Mouse (Mus musculus) heart, embryonic 12.5 days (tissue): ENCODE results near the gene Apobr. TPM values are rescaled to one million over a fixed set of nuclear protein-coding genes. Genes with fewer than 3 reads are reported as not detected.

Experiments used
- ATAC-seq: fragments of 200-750 bp; cut with Nextera tagmentation; 2 replicates; pipeline ENCODE4 v1.8.0; 2017; ENCODE audit warnings: moderate TSS enrichment, moderate library complexity; ENCODE audit not compliant: insufficient number of reproducible peaks, low FRiP score
- H3K27ac ChIP-seq: fragments of 300-500 bp; sonication (generic); 2 replicates; pipeline ENCODE4 v1.5.1; 2016; ENCODE audit warnings: mild to moderate bottlenecking, moderate library complexity; ENCODE audit not compliant: poor library complexity, severe bottlenecking
- H3K27me3 ChIP-seq: fragments of 300-500 bp; sonication (generic); replicated peaks from 2 replicates; pipeline ENCODE4 v1.6.1; 2016; ENCODE audit warnings: mild to moderate bottlenecking, moderate library complexity
- H3K36me3 ChIP-seq: fragments of 300-500 bp; sonication (generic); 2 replicates; pipeline ENCODE4 v1.6.1; 2016; ENCODE audit warnings: mild to moderate bottlenecking, moderate library complexity
- H3K4me1 ChIP-seq: fragments of 300-500 bp; sonication (generic); replicated peaks from 2 replicates; pipeline ENCODE4 v1.6.1; 2016; ENCODE audit warnings: mild to moderate bottlenecking
- H3K4me2 ChIP-seq: fragments of 300-500 bp; sonication (generic); 2 replicates; pipeline ENCODE4 v1.6.1; 2016; ENCODE audit warnings: mild to moderate bottlenecking, moderate library complexity
- H3K4me3 ChIP-seq: fragments of 300-500 bp; sonication (generic); 2 replicates; pipeline ENCODE4 v1.5.1; 2016; ENCODE audit warnings: mild to moderate bottlenecking
- H3K9ac ChIP-seq: fragments of 300-500 bp; sonication (generic); 2 replicates; pipeline ENCODE4 v1.6.1; 2016; ENCODE audit warnings: mild to moderate bottlenecking, moderate library complexity
- H3K9me3 ChIP-seq: fragments of 300-500 bp; sonication (generic); replicated peaks from 2 replicates; pipeline ENCODE4 v1.6.1; 2016; ENCODE audit warnings: mild to moderate bottlenecking, moderate library complexity
- WGBS: fragments of 180-500 bp; shearing (Covaris S2); methylation state at CpG from one replicate; pipeline ENCODE4 v1.1.7; 2016; 5-methylcytosine and 5-hydroxymethylcytosine counted together
- polyA plus RNA-seq: library from polyadenylated mRNA; unstranded; fragments of >200 nt; fragmentation: Nextera tagmentation; extraction: Ambion mirVana; gene quantifications from 2 replicates; pipeline ENCODE4 v1.2.1, GENCODE M21; 2016

Apobr gene
- polyA plus RNA-seq, 1 experiment from 2014 or later = 0.27 TPM

- Histone ChIP-seq H3K36me3 (peaks cover 31% of the 10 kb centered on the region), H3K4me2 (no peak overlapping the region), H3K27ac (no peak overlapping the region), H3K9ac (no peak overlapping the region), H3K4me1 (peaks cover 5% of the 10 kb centered on the region; the same call in 1 of the 2 replicates), H3K27me3 (no peaks in the 10 kb centered on the region), H3K9me3 (no peaks in the 10 kb centered on the region), H3K4me3 (no peak overlapping the region)
- no peak for ATAC-seq
- 50% methylated on average over 8 of the region's 8 CpGs for WGBS
These were observed 5.6 kb upstream of the Apobr start for GRCm38 (mm10) chr7:126579172-126579571.

- Histone ChIP-seq H3K4me3 (no peak overlapping the region), H3K36me3 (peaks cover 16% of the 10 kb centered on the region), H3K4me2 (no peak overlapping the region), H3K4me1 (peaks cover 5% of the 10 kb centered on the region; the same call in 1 of the 2 replicates), H3K9ac (no peak overlapping the region), H3K9me3 (no peaks in the 10 kb centered on the region), H3K27me3 (peaks cover 17% of the 10 kb centered on the region), H3K27ac (no peak overlapping the region)
- whole genome bisulfite sequencing = 67% methylated on average over 6 of the region's 6 CpGs
- ATAC-seq = no peak
These were observed 3.1 kb upstream of the Apobr start for GRCm38 (mm10) chr7:126581661-126582060.

GRCm38 (mm10) chr7:126582759-126583158 is 2.0 kb upstream of the Apobr start:
- Histone ChIP-seq H3K9ac (peak overlapping the region; percentile 68), H3K9me3 (no peaks in the 10 kb centered on the region), H3K4me3 (peak overlapping the region; percentile 59), H3K4me2 (peak overlapping the region; percentile 87), H3K27ac (no peak overlapping the region), H3K4me1 (peaks cover 10% of the 10 kb centered on the region; the same call in 1 of the 2 replicates), H3K27me3 (peaks cover 19% of the 10 kb centered on the region), H3K36me3 (peaks cover 7% of the 10 kb centered on the region)
- WGBS = 1% methylated on average over 20 of the region's 20 CpGs
- peak; percentile 68 for ATAC-seq

GRCm38 (mm10) chr7:126583251-126583709 is 1.5 kb upstream of the Apobr start:
- Histone ChIP-seq H3K9me3 (no peaks in the 10 kb centered on the region), H3K36me3 (peaks cover 5% of the 10 kb centered on the region), H3K4me1 (peaks cover 10% of the 10 kb centered on the region), H3K4me2 (peak overlapping the region; percentile 87), H3K27ac (peak overlapping the region; percentile 43; the same call in 1 of the 2 replicates), H3K4me3 (peak overlapping the region; percentile 59), H3K9ac (peak overlapping the region; percentile 68), H3K27me3 (peaks cover 19% of the 10 kb centered on the region)
- ATAC-seq = peak; percentile 91
- WGBS = 1% methylated on average over 22 of the region's 22 CpGs

GRCm38 (mm10) chr7:126583761-126584160 is 981 bp upstream of the Apobr start:
- WGBS = 50% methylated on average over 6 of the region's 6 CpGs
- 0 out of 2 replicates have a peak overlapping the region, but pooled peaks have one; percentile 43 for H3K27ac ChIP-seq
- no peak overlapping the region for H3K9ac ChIP-seq

GRCm38 (mm10) chr7:126585717-126586116 is 975 bp downstream of the Apobr start, which contains the start of gene Cln3:
TSS of gene Cln3 (minus strand) at chr7:126585817.
- H3K27me3 ChIP-seq = peaks cover 19% of the 10 kb centered on the region
- H3K36me3 ChIP-seq = no peaks in the 10 kb centered on the region
- H3K4me2 ChIP-seq = no peak within 1 kb of the TSS
- peaks cover 10% of the 10 kb centered on the region for H3K4me1 ChIP-seq
- no peak for ATAC-seq
- no peak within 1 kb of the TSS for H3K27ac ChIP-seq
- 66% methylated on average over 6 of the region's 6 CpGs for WGBS
- 0 out of 2 replicates have a peak within 1 kb of the TSS, but pooled peaks have one; percentile 16 for H3K9ac ChIP-seq
- H3K9me3 ChIP-seq = no peaks in the 10 kb centered on the region
- H3K4me3 ChIP-seq = no peak within 1 kb of the TSS

More at GRCm38 (mm10) chr7:126583761-126584160, 981 bp upstream of the Apobr start:
- Histone ChIP-seq H3K4me1 (peaks cover 10% of the 10 kb centered on the region), H3K4me3 (peak overlapping the region; percentile 59), H3K4me2 (peak overlapping the region; percentile 87), H3K27me3 (peaks cover 19% of the 10 kb centered on the region), H3K36me3 (0 out of 2 replicates have a peak, but pooled peaks cover under 1% of the 10 kb centered on the region), H3K9me3 (no peaks in the 10 kb centered on the region)
- no peak for ATAC-seq

GRCm38 (mm10) chr7:126586839-126587238 is 2.1 kb downstream of the Apobr start:
- Histone ChIP-seq H3K27ac (no peak overlapping the region), H3K4me1 (peaks cover 8% of the 10 kb centered on the region), H3K36me3 (no peaks in the 10 kb centered on the region), H3K9me3 (no peaks in the 10 kb centered on the region), H3K9ac (peak overlapping the region; percentile 16; the same call in 1 of the 2 replicates), H3K4me2 (no peak overlapping the region), H3K27me3 (peaks cover 22% of the 10 kb centered on the region), H3K4me3 (no peak overlapping the region)
- 57% methylated on average over 8 of the region's 8 CpGs for WGBS
- ATAC-seq = no peak

- H3K4me3 ChIP-seq = peak overlapping the region; percentile 13; the same call in 1 of the 2 replicates
- H3K4me2 ChIP-seq = peak overlapping the region; percentile 54
- WGBS = 5% methylated on average over 16 of the region's 16 CpGs
- H3K27ac ChIP-seq = no peak overlapping the region
- no peaks in the 10 kb centered on the region for H3K36me3 ChIP-seq
- no peaks in the 10 kb centered on the region for H3K9me3 ChIP-seq
- peaks cover 31% of the 10 kb centered on the region for H3K27me3 ChIP-seq
- ATAC-seq = 0 out of 2 replicates have a peak, but pooled peaks have one; percentile 33
- H3K9ac ChIP-seq = peak overlapping the region; percentile 28; the same call in 1 of the 2 replicates
- H3K4me1 ChIP-seq = peaks cover 6% of the 10 kb centered on the region; the same call in 1 of the 2 replicates
These were observed 3.0 kb downstream of the Apobr start for GRCm38 (mm10) chr7:126587779-126588178.

GRCm38 (mm10) chr7:126594862-126595561 is 10.3 kb downstream of the Apobr start, which contains the start of gene Il27:
TSS of gene Il27 (minus strand) at chr7:126594941.
- Histone ChIP-seq H3K9me3 (no peaks in the 10 kb centered on the region), H3K4me1 (no peaks in the 10 kb centered on the region), H3K27ac (no peak within 1 kb of the TSS), H3K9ac (no peak within 1 kb of the TSS), H3K4me2 (no peak within 1 kb of the TSS), H3K27me3 (peaks cover 33% of the 10 kb centered on the region), H3K4me3 (no peak within 1 kb of the TSS), H3K36me3 (no peaks in the 10 kb centered on the region)
- 71% methylated on average over 11 of the region's 11 CpGs for WGBS
- no peak for ATAC-seq

- Histone ChIP-seq H3K27me3 (peaks cover 33% of the 10 kb centered on the region), H3K4me3 (no peak overlapping the region), H3K27ac (no peak overlapping the region), H3K36me3 (no peaks in the 10 kb centered on the region), H3K9me3 (no peaks in the 10 kb centered on the region), H3K4me1 (no peaks in the 10 kb centered on the region), H3K9ac (no peak overlapping the region), H3K4me2 (no peak overlapping the region)
- 71% methylated on average over 5 of the region's 5 CpGs for WGBS
- ATAC-seq = no peak
These were observed 11.1 kb downstream of the Apobr start for GRCm38 (mm10) chr7:126595890-126596289.

- WGBS = 54% methylated on average over 6 of the region's 6 CpGs
- no peak for ATAC-seq
- Histone ChIP-seq H3K27me3 (peaks cover 33% of the 10 kb centered on the region), H3K9ac (no peak overlapping the region), H3K4me3 (no peak overlapping the region), H3K9me3 (no peaks in the 10 kb centered on the region), H3K4me1 (no peaks in the 10 kb centered on the region), H3K4me2 (no peak overlapping the region), H3K36me3 (no peaks in the 10 kb centered on the region), H3K27ac (no peak overlapping the region)
These were observed 11.7 kb downstream of the Apobr start for GRCm38 (mm10) chr7:126596414-126596813.
